Mouse (Mus musculus) megakaryocyte, embryonic 14.5 days (primary cell): ENCODE measurements at regions not wholly inside any gene's neighbourhood (a gene's known extent, or its start where the extent isn't known, plus 50 kb on each side); places are given as distances from the start of the nearest gene placed in this dataset.

ENCODE experiments used
- H3K27me3 ChIP-seq: replicated peaks from 2 replicates; pipeline ENCODE3; 2012; ENCODE audit warnings: inconsistent platforms
- H3K36me3 ChIP-seq: replicated peaks from 2 replicates; pipeline ENCODE3; 2012; ENCODE audit warnings: low read length, inconsistent platforms, mixed read lengths
- H3K4me1 ChIP-seq: 2 replicates; pipeline ENCODE4 v1.6.1; 2012; ENCODE audit warnings: inconsistent platforms
- H3K4me3 ChIP-seq: replicated peaks from 2 replicates; pipeline ENCODE3; 2012; ENCODE audit warnings: moderate library complexity, mild to moderate bottlenecking, inconsistent platforms
- H3K9me3 ChIP-seq: 2 replicates; pipeline ENCODE4 v1.6.1; 2012; ENCODE audit warnings: inconsistent platforms
- FLI1 ChIP-seq: IDR thresholded peaks from 2 replicates; pipeline ENCODE4 v1.6.1; 2012; ENCODE audit warnings: low read length, inconsistent platforms, mixed read lengths
- GATA1 ChIP-seq: IDR thresholded peaks from 3 replicates; pipeline ENCODE4 v1.6.1; 2012; ENCODE audit warnings: mixed read lengths, low read length, inconsistent platforms, borderline replicate concordance

DNA sequence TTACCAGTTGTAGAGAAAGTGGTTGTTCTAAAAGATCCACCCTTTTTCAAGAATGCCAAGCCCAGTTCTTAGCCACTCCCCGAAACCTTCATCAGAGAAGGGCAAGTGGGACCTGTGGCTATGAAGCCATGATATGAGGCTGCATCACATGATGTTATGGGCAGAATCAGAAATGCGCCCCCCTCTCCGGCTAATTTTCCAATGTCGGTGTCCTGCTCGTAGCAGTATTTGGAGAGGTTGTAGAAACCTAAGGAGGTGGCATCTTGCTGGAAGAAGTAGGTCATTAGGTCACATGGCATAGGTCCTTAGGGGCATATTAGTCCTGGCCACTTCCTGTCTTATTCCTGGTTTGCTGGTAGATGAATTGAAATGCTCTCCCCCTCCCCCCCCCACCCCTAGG, 460.1 kb downstream of the Ccdc171 start:
- TF ChIP-seq FLI1 (no peak), GATA1 (no peak)

DNA sequence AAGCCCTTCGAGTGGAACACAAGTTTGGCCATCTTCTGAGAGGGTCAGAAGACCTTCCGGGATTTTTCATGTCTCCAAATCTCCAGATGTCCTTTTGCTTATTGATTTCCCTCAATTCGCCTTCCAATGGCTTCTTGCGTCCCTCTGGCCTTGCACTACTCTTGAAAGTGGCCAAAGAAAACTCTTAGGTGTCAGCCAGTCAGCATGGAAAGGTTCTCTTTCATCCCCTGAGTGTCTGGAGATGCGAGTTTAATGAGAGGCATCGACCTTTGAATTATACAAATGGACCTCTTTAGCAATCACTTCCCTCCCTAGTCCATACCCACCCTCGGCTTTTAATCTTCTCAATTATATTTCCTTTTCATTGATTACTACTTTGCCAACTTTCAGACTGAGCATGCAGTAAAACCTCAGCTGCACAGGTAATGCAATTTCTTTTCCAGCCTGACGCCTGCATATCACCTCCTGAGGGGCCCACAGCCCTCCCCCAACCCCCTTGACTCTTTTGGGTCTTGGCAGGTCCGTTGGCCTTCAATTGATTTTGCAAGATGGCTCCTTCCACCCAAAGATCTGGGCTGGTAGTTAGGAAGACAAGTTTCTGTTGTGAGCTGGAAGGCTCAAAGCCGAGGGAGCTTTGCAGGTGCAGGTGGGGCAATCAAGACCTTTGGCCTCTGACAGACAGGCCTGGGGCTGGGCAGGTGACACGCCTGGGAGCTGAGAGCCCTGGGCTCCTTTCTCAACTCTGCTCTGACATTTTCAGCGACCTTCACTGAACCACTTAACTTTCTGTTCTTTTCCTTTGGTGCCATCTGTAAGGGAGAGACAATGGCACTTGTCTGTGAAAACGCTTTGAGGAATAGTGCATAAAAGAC, 461.8 kb downstream of the Ccdc171 start:
- TF ChIP-seq GATA1 (no peak), FLI1 (no peak)
- no peak overlapping the region for H3K4me3 ChIP-seq
- peaks cover 29% of the 10 kb centered on the region for H3K4me1 ChIP-seq
- H3K27me3 ChIP-seq = peaks cover 9% of the 10 kb centered on the region
- no peaks in the 10 kb centered on the region for H3K36me3 ChIP-seq
- H3K9me3 ChIP-seq = peaks cover 10% of the 10 kb centered on the region

More for the DNA sequence above, 460.1 kb downstream of the Ccdc171 start:
- Histone ChIP-seq H3K4me3 (no peak overlapping the region), H3K4me1 (peaks cover 17% of the 10 kb centered on the region), H3K27me3 (peaks cover 11% of the 10 kb centered on the region), H3K36me3 (no peaks in the 10 kb centered on the region), H3K9me3 (peaks cover 11% of the 10 kb centered on the region)

DNA sequence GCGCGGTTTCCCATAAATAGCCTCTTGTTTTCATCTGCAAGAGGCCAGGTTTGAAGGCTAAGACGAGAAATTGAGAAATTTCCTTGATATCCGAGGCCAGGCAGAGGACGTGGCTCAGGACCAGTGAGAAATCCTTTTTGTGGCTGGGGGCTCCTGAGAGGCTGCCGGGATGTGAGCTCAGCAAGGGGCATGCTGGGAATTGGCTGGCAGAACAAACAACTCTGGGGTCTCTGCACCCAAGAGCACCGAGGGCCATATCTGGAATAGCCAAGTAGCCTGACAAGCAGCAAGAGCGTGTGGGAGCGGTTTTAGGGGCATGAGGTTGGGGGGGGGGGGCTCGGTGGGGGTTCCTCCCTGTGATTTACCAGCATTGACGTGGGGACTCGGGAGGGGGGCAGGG, 462.5 kb downstream of the Ccdc171 start:
- Histone ChIP-seq H3K27me3 (peaks cover 9% of the 10 kb centered on the region), H3K36me3 (no peaks in the 10 kb centered on the region), H3K9me3 (peaks cover 10% of the 10 kb centered on the region), H3K4me3 (no peak overlapping the region), H3K4me1 (peaks cover 29% of the 10 kb centered on the region)
- TF ChIP-seq GATA1 (no peak), FLI1 (no peak)

DNA sequence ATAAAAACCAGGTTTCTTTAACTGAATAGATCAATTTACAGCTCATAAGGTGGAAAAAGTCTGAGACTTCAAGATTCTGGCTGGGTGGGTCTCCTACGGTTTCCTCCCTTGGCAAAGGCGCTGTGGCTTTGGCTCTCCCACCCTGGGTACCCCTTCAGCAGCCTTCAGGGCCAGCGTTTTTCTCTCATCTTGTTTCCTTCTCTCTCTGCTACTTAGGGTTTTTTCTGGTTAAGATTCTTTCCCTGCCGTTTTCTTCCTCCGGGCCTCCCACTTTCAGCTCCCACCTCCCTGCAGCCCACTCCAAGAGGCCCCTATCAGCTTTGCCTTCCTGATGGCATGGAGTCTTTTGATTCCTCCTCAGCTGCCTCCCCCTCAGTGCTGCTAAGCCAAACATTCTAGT, 463.0 kb downstream of the Ccdc171 start:
- Histone ChIP-seq H3K4me1 (peaks cover 32% of the 10 kb centered on the region), H3K27me3 (peaks cover 9% of the 10 kb centered on the region), H3K36me3 (no peaks in the 10 kb centered on the region), H3K9me3 (peaks cover 10% of the 10 kb centered on the region), H3K4me3 (no peak overlapping the region)
- TF ChIP-seq GATA1 (no peak), FLI1 (no peak)

DNA sequence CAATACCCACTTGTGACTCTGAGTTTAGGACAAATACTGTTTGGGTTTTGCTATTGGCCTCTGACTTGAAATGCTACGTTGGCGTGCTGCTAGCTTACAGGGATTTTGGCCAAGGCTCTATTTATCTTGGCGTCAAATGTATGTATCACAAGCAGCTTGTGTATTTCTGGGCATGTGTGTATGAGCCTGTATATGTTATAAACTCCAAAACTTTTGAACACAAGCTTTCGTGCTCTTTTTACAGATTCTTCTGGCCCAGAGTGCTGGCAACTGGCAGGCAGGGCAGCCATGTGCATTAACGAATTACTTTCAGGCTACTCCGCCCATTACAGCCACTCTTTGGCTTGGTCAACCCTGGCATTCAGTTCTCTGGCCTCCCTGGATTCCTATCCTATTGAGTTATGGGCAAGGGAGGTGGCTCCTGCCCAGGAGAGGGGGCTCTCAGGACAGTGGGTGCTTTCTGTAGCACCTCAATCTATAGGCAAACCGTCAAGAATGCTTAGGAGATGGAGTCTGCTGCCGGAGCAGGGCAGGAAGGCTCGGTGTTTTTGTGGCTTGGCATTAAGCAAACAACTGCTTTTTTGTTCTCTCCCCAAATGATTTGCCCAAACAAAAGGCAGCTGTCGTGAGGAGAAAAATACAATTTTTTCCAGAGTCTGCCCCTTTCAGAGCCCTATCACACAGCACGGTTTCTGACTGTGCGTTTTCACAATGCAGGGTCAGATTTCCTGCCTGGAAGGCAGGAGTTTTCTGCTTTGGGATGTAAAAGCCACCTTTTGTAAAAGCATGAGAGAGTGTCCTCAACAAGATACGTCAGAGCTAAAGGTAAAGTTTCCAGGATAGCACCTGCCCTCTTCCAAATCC, 465.0 kb downstream of the Ccdc171 start:
- H3K27me3 ChIP-seq = peaks cover 9% of the 10 kb centered on the region
- TF ChIP-seq FLI1 (no peak), GATA1 (no peak)
- H3K36me3 ChIP-seq = no peaks in the 10 kb centered on the region
- H3K4me1 ChIP-seq = peaks cover 34% of the 10 kb centered on the region
- no peak overlapping the region for H3K4me3 ChIP-seq
- no peaks in the 10 kb centered on the region for H3K9me3 ChIP-seq

DNA sequence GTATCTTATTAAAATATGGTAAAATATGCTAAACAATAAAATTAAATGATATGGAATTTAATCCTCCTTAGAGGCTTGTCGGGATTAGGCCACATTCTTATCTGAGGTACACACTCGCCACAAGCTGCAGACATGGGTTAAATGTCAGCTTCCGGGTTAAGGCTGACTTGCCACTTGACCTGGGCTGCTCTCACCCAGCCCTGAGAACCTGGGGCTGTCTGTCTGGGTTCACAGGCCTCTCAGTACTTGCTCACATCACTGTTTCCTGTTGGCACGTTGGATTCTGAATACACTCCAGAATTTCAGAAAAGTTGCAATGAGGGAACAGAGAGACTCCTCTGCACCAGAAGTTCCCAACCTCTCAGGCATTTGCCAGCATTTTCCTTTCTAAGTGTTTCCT, 465.9 kb downstream of the Ccdc171 start:
- no peak for TF ChIP-seq GATA1
- no peak for TF ChIP-seq FLI1
- Histone ChIP-seq H3K4me3 (no peak overlapping the region), H3K9me3 (no peaks in the 10 kb centered on the region), H3K4me1 (peaks cover 34% of the 10 kb centered on the region), H3K27me3 (peaks cover 9% of the 10 kb centered on the region), H3K36me3 (no peaks in the 10 kb centered on the region)

DNA sequence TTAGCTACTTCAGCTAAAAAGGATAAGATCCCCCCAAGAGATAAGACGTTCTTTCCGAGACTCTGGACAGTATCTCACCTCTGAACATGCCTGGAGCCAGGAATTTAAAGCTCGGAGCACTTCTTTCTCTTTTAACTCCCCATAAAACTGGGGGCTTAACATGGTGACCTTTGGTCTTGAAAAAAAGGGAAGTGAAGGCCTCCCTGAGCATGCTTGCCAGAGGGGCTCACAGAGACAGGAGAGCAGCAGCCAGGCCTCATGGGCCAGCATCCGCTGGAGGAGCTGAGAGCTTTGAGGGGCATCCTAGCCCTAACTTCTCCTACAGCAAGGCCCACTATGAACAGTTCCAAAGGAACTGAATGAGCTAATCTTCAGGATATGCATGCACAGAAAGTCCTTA, 471.7 kb downstream of the Ccdc171 start:
- no peaks in the 10 kb centered on the region for H3K36me3 ChIP-seq
- H3K4me3 ChIP-seq = no peak overlapping the region
- no peaks in the 10 kb centered on the region for H3K9me3 ChIP-seq
- H3K4me1 ChIP-seq = peaks cover 16% of the 10 kb centered on the region
- TF ChIP-seq GATA1 (no peak), FLI1 (no peak)
- H3K27me3 ChIP-seq = peaks cover 24% of the 10 kb centered on the region

DNA sequence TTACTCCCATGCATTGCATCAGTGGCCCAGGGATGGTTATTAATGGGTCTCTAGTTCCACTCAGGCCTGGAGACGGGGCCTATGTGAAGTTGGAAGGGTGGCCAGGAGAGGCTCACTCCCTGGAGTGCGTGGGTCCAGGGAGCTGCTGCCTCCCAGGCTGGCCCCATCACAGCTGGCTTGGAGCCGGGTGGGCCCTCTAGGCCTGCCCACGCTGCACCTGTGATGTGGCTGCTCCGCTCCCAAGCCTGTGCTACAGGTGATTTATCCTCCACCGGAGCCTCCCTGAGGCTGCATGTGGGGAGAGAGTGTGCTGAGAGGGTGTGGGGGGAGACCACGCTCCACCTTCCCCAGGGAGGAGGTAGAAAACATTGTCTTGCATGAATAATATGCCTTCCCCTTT, 476.3 kb downstream of the Ccdc171 start:
- H3K4me1 ChIP-seq = peaks cover 11% of the 10 kb centered on the region; the same call in 1 of the 2 replicates
- TF ChIP-seq GATA1 (no peak), FLI1 (no peak)
- no peaks in the 10 kb centered on the region for H3K9me3 ChIP-seq
- H3K36me3 ChIP-seq = no peaks in the 10 kb centered on the region
- H3K27me3 ChIP-seq = peaks cover 28% of the 10 kb centered on the region
- H3K4me3 ChIP-seq = no peak overlapping the region

DNA sequence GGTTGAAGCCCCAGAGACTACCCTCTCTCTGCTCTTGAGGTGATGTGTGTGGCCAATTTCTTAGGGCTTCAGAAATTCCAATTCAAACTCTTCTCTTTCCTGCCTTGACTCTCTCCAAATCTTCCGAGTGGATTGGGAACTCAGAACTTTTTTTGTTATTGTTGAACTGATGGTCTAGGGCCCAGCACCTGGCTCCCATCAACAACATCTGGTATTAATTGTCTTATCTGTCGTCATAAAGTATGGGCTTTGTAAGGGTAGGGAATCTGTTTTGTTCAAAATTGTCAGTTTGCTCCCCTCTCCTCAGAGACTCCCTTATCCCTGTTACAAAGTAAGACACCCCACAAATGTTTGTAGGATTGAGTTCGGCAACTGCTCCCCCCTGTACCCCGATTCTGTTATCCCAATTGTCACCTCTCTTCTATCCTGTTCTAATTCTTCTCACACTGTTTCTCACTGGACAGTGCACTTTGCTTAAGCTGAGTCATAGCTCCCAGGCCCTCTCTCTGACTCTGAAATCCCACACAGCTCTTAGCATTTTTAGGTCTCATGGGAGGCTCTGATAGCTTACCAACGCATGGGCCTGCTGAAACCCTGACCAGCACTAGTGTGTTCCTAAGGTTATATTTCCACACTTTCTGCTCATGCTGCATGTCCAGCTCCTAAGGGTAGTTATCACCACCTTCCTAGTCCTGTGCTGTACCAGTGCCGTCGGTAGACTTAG, 478.9 kb downstream of the Ccdc171 start:
- H3K27me3 ChIP-seq = peaks cover 18% of the 10 kb centered on the region
- H3K4me1 ChIP-seq = peaks cover 11% of the 10 kb centered on the region; the same call in 1 of the 2 replicates
- peaks cover 14% of the 10 kb centered on the region; the same call in 1 of the 2 replicates for H3K9me3 ChIP-seq
- H3K4me3 ChIP-seq = no peak overlapping the region
- no peak for TF ChIP-seq FLI1
- no peak for TF ChIP-seq GATA1
- H3K36me3 ChIP-seq = no peaks in the 10 kb centered on the region
